Mouse (Mus musculus) sigmoid colon, adult 10 weeks (tissue): ENCODE measurements around the gene Gjd3. TPM values are rescaled to one million over a fixed set of nuclear protein-coding genes. Genes with fewer than 3 reads are reported as not detected.

Experiments
- polyA plus RNA-seq: library from polyadenylated mRNA; stranded (reverse); fragments of 350-450 nt; fragmentation: Illumina TruSeq; extraction: RNeasy Lipid Tissue Mini Kit (QIAGEN cat#74804); gene quantifications from one replicate; pipeline ENCODE4 v1.2.3, GENCODE M21; 2014; ENCODE audit warnings: low read depth, low replicate concordance

The Gjd3 gene
- not detected for polyA plus RNA-seq

DNA sequence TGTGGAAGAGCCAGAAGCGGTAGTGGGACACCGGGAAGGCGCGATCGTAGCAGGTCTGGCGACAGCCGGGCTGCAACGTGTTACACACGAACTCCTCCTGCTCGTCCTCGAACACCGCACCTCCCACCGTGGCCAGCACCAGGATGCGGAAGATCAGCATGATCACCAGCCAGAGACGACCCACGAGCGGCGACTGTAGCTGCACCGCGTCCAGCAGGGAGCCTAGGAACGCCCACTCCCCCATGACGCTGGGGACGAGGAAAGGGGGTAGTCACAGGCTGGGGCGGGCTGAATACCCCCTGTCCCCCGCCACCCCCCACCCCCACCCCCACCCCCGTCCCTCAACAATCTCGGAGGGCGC, at the start of gene Gjd3:
Gene Gjd3, minus strand, starts transcription at position 244 of the 361 bp plus-strand sequence.

DNA sequence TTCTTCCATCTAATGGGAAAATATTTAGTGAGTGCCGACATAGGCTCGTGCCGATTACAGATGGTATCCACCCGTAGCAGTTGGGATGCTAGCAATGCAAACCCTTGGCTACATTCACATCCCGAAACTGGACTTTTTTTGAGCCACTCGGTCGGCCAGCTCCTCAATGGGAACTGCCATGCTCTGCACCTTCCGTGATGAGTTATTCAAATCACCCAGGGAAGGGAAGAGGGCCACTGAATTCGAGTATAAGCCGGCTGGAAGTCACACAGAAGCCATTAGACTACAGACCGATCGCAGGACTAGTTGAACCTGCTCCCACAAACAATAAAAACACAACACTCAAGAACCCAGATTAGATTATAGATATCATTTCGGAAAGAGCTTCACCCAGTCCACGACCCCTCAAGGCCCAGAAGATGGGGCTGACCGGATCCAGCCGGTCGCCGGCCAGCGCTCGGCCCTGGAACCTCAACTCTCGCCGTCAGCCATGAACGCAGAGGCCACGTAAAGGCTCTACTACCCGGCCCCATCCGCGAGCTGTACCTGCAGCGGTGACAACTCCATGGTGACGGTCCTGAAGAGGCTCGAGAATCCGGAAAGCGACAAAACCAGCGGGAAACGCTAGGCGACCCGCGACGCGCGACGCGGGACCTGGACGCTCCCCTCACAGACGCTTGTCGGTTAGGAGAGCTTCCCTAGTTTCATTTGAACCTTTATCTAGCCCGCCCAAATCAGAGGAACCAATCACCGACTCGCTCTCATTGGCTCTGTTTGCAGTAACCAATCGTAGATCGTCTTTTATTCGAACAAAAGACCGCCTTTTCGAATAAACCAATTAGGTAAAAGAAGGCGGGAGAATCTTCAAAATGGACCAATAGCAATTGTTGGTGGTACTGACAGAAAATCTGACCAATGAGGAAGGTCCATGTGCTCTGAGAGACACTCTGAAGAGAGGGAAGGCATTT, 41.0 kb upstream of the Gjd3 start, which contains the start of gene Top2a:
Gene Top2a, minus strand, starts transcription at position 690 of the 968 bp plus-strand sequence.

Other genes with a start within 250 kb of the Gjd3 start
- 5.7 TPM for gene Thra, start 242.4 kb downstream of the Gjd3 start, polyA plus RNA-seq
- gene Nr1d1, start 207.7 kb downstream of the Gjd3 start, polyA plus RNA-seq: 3.3 TPM
- gene Msl1, start 187.5 kb downstream of the Gjd3 start, polyA plus RNA-seq: 95.5 TPM
- 31.6 TPM for gene Casc3, start 178.1 kb downstream of the Gjd3 start, polyA plus RNA-seq
- 33.8 TPM for gene Rapgefl1, start 146.2 kb downstream of the Gjd3 start, polyA plus RNA-seq
- gene Wipf2, start 119.4 kb downstream of the Gjd3 start, polyA plus RNA-seq: 24.1 TPM
- gene Cdc6, start 75.2 kb downstream of the Gjd3 start, polyA plus RNA-seq: 2.2 TPM
- gene Rara, start 55.2 kb downstream of the Gjd3 start, polyA plus RNA-seq: 1.3 TPM
- gene Top2a, start 41.2 kb upstream of the Gjd3 start, polyA plus RNA-seq: 66.4 TPM
- gene Igfbp4, start 58.2 kb upstream of the Gjd3 start, polyA plus RNA-seq: 20.5 TPM
- 44.7 TPM for gene Tns4, start 106.3 kb upstream of the Gjd3 start, polyA plus RNA-seq
- gene Ccr7, start 172.1 kb upstream of the Gjd3 start, polyA plus RNA-seq: 0.57 TPM
- gene Smarce1, start 248.0 kb upstream of the Gjd3 start, polyA plus RNA-seq: 168 TPM